Mouse (Mus musculus): ENCODE measurements around the gene Amt.

DNA sequence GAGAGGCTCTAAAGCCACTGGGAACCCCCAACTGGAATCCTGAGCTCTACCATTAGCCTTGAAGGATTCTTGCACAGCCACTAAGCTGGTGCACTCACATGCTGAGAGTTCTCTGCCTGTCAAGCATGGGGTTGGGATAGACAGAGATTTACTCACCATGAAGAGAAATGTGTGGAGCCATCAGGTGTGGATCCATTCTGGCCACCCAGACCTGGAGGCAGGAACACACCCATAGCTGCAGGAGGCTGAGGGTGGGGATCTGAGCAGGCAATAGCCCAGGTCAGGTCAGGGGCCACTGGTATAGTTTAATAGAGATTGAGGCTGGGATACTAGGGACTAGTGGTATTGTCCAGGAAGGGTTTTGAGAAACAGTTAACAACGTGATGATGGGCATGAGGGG is 8.5 kb downstream of the Amt start:
- TF ChIP-seq CTCF (IDR thresholded peaks at IDR 0.05; ENCODE audit: low read depth, low read length) (no peak), POLR2A (IDR thresholded peaks at IDR 0.05; ENCODE audit: insufficient read depth, low read length) (no peak)

Measured in ES-Bruce4 (cell line).